Mouse (Mus musculus) R1 (cell line): ENCODE measurements around the gene Stim2.
A peak's percentile ranks its signal among the peaks of the same experiment; 100 is the strongest.

Experiments used
- DNase-seq: peaks from one replicate; pipeline ENCODE4 v3.0.0-alpha.2; 2018; ENCODE audit warnings: low read depth, low spot score

Stim2 gene

DNA sequence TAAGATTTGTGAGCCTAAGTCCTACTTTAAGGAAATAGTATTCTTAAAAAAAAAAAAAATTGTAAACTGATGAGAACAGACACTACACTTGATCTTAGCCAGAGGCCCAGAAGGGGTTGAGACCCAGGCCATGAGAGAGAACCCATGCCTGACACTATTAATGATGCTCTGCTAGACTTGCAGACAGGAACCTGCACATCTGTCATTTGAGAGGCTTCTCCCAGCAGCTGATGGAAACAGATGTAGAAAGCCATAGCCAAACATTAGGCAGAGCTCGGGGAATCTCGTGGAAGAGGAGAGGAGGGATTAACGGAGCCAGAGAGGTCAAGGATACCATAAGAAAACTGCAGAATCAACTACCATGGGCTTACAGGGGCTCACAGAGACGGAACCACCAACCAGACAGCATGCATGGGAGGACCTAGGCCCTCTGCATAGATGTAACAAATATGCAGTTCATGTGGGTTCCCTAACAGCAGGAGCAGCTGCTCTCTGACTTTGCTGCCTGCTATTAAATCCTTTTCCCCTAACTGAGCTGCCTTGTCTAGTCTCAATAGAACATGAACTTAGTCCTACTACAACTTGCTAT lies 50.9 kb downstream of the Stim2 start:
- no peak for DNase-seq

DNA sequence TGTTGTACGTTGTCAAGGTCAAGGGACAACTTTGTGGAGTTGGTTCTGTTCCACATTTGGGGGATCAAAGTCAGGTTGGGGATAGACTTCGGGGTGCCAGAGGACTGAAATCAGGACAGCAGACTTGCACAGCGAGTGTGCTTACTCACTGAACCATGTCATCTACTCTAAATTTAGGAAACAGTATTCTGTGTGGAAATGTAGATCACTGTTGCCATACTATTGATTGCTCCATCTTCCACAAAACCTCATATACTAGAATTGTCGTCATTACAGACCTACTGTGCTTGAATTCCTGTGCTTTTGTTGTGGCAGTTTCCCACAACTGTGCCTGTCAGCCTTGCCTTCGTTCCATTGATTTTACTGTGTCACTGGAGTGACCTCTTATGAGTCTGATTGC lies 51.6 kb downstream of the Stim2 start:
- DNase-seq, result no peak

DNA sequence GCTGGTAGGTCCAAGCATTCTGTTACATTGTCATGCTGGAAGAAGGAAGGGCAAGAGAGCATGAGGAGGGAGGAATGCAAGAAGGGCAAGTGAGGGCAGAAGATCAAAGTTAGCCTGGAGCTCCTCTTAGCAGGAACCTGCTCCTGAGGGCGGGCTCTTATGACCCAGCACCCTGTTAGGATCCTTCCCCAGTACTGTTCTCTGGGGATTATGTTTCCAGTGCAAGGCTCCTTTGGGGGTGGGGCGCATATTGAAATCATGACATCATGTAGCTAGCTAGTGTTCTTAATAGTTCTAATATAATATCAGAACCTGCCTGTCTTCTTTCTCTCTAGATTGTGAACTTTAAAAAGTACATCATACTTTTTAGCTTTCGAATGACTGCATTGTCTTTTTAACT lies 52.8 kb downstream of the Stim2 start:
- DNase-seq, result peak; percentile 21

DNA sequence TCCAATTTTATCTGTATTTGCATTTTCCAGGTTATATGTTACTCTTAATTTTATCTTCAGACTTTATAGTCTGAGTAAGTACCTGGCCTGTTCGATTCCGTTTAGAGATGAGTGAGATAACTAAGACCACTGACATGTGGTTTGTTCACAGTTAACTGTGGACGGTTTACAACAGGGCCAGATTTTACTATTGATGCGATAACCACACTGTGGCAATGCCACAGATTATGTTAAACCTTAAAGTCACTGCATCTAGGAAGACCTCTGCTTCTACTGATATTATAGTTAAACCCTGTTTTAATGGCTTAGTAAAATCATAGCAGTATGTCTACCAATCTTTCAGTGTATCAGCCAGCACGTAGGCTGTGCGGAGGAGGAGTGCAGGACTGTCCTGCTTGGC lies 53.9 kb downstream of the Stim2 start:
- DNase-seq, result no peak

DNA sequence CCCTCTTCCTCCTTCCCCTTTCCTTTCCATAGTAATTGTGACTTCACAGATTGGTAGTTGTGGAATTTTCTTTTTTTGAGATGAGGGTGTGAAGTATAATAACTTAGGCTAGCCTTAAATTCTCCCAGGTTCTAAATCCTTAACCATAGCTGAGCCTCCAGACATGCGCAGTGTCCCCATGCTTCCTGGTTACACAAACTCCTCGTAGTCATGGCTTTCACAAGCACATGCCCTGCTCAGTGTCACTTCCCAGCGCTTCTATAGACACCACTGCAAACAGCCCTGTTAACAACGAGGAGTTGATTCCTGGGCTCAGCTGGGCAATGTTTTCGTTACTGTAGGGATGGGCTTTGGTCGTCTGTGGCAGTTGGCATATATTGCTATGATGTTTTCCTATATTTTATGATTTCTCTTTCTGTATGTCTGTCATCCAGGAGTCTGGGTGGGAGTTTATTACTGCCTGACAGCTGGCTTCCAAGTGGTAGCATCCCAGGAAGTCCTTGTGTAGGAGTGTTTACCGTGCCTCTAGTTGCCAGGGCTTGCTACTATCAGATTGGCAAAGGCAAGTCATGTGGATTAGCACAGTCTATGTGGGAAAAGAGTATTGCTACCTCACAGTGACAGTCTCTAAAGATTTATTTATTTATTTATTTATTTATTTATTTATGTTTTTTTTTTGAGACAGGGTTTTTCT lies 55.5 kb downstream of the Stim2 start:
- no peak for DNase-seq

DNA sequence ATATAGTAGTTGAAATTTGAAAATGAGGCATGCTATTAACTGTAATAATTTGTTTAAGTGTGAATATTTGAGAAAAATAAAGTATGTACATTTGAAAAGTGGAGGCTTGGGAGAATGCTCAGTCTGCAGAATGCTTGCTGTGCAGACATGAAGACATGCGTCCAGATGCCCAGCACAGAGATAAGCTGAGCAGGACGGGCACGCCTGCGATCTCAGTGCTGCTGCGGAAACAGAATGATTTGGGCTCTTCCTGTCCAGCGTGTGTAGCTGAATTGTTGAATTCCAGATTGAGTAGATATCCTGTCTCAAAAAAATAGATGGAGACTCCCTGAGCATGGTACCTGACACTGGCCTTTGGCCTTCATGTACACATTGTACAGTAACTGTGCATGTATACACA lies 58.0 kb downstream of the Stim2 start:
- DNase-seq, result no peak

DNA sequence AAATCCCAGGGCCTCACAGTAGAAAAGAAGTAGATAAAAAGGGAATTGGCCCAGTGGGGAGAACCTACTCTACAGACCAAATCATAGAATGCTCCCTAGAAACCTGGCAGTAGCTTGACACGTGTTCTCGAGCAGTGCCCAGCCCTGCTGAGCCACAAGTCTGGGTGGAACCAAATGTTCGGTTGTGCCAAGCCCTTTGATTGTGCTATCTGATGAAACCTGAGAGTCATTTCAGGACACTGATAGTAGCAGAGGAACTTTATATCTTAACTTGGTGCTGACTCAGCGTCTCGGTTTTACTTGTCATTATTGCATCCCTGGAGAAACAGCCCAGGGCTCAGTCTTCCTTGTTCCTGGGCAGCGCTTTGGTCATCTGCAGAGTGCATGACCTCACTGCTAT lies 61.7 kb downstream of the Stim2 start:
- no peak for DNase-seq

DNA sequence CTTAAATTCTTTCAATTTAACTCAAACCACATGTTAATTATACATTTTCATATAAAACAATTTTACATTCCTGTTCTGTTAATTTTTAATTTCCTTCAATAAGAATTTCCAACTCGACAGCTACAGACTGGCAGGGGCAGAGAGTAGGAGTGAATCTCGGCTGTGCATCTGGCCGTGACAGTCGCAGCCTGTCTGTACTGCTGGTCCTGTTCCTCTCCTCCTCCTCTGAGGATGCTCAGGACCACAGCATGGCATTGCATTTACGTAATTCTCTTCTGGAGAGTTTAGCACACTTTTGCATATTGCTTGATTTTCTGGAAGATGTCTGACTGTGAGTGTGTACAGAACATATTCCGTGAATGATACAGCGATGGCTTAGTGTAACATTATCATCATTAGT lies 63.8 kb downstream of the Stim2 start:
- no peak for DNase-seq

DNA sequence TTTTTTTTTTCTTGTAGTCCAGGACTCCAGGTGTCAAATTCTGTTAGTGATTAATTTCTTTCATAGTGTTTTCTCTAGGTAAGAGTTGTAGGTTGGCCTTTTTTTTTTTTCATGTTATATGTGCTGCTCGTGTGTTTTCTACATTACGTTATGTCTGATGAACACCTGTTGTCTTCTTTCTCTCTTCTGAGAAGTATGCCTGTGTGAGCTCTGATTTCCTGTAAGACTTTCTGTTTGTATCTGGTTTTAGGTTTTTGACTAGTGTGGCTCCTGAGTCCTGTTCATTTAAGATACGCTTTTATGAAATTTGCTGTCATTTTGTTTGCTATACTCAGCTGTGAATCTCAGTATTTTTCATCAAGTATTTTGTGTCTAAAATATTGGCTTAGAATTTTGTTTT lies 69.3 kb downstream of the Stim2 start:
- no peak for DNase-seq

DNA sequence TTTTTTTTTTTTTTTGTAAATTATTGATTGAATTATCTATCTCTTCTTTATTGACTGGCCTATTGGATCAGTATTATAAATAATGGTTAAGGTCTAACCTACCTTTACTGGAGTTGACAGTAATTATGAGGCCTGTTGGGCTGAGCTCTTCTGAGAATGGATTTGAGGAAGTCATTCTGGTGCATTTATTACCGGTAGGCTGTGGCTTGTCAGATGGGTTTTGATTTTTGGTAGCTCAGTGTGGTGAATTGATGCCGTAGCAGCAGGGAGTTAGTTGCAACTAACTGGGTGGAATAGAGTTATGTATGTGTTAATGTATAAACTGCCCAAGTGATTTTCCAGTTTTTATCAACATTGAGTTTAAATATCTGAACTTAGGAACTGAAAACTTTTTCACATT lies 72.2 kb downstream of the Stim2 start:
- DNase-seq, result no peak

DNA sequence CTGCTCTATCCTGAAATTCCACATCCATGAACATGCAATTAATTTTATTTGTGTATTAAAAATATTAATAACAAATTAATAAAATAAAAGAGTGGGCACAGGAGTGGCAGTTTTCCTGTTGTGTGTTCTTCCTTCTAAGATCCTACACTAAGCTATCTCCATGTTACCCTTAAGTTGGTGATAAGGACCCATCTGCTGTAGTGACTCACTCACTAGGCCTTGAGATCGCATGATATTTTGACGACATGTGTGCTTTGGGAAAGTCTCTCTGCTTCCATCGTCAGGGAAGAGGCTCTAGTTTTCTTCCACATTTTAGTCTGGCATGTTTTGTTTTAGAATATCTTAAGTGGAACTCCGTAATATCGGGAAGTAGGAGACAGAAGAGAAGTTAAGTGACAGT lies 73.0 kb downstream of the Stim2 start:
- no peak for DNase-seq

DNA sequence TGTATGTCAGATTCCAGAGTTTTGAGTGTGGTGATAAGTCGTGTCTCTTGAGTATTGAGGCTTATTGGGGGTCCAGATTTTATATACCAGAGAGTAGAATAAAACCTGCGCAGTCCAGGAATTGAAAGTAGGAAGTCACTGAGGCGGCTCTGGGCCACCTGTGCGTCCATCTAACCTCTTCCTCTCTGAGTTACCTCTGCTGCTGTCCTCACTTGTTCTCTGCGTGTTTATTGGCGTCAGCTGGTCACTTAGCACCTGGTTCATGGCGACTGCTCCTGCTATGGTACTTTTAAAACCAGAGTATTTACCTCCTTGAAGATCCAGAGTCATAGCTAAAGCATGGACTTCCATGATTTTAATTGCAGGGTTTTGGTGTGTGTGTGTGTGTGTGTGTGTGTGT lies 73.4 kb downstream of the Stim2 start:
- DNase-seq, result no peak

DNA sequence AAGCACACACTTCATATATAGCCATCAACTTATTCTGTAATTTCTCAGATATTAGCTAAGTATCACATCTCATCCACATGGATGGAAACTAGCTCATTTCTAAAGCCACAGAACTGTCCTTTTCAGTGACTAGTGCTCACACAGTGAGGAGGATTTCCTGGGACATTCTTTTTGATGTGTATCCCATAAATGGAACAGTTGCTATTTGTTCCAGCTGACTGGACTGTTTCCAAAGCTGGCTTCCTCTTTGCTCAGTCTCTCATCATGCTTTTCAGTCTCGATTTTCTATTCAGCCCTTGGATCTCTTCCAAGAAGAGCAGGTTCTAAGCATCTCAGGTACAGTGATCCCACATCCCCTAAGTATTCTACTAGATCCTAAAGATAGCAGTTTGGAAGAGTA lies 75.0 kb downstream of the Stim2 start:
- no peak for DNase-seq

DNA sequence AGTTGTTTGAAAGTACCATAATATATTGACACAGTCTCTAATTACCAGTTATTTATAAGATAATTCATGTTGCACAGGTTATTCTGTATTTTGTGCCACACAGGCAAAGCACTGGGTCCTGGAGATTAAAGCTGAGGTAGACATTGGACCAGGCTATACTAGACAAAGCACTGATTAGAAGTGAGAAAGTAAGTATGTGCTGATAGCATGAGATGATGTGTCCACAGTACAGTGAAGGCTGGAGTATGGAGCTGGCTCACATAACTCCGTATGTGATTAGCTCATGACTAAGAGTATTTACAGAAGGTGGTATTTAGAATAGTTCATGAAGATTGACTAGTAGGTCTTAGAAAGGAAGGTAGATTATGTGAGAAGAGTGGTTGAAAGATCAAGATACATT lies 81.7 kb downstream of the Stim2 start:
- DNase-seq, result no peak

DNA sequence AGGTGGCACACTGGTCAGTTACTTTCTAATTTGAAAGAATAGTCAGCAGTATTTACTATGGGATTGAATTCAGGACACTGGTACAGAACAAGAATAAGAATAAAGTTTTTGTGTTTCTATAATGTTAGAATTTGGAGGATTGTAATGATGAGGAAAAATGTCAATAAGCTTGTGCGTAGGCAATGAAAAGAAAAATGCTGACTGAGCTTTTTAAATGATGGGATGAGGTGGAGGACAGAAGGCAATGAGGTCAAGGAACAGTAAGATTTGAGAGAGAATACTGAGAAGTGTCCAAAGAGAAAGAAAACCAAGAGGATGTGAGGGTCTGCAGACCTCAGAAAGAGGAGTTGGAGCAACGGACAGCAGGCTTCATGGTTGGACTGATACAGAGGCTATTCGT lies 89.6 kb downstream of the Stim2 start:
- DNase-seq, result no peak

DNA sequence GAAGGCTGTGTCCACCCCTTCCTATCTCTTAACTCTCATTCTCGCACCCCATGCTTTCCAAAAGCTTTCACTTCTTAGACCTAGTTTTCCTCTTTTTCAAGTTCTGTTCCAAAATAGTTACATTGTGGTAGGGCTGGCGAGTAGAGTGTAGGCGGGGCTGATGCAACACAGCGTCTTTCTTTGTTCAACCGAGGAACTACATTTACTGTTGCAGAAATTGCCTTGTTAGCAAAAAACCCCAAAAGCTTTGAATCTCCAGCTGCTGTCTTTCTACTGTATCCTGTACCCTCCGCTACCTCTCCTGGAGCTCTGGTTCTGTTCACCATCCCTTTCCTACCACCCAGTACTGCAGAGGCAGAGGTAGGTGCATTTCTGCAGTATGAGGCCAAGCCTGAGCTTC lies 99.9 kb downstream of the Stim2 start:
- DNase-seq, result no peak

DNA sequence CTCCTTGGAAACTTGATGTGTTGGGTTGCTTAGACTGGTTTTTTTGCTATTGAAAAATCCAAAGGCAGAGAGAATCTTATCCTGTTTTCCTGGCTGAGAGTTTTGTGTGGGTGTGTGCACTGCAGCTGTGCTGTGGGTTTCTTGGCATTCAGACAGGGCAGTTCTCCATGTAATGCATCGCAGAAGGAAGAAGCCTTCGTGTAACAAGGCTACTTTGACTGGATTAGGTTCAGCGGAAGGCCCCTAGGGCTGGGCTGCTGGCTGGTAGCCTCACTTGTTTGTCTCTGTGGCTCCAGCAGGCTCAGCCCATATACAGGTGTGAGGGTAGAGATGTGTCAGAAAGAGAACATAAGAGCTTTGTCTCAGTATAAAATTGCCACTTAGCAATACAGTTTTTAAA lies 102.6 kb downstream of the Stim2 start:
- no peak for DNase-seq

DNA sequence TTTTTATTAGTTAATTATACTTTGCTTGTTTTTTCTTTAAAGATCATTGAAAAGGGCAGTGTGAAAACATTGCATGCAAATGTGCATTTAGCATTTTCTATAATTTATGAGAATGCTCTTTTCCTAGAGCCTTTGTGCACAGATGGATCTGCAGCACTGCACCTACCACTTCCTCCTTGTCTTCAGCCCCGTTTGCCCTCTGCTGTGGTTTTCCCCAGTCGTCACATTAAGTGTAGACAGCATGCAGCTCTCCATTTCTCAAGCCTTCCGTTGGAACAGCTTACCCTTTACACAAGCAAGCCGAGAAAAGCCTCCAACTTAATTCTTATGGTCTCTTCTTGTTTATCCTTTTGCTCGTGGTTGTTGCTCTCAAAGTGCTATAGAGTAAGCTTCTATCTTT lies 103.0 kb downstream of the Stim2 start:
- DNase-seq, result no peak

DNA sequence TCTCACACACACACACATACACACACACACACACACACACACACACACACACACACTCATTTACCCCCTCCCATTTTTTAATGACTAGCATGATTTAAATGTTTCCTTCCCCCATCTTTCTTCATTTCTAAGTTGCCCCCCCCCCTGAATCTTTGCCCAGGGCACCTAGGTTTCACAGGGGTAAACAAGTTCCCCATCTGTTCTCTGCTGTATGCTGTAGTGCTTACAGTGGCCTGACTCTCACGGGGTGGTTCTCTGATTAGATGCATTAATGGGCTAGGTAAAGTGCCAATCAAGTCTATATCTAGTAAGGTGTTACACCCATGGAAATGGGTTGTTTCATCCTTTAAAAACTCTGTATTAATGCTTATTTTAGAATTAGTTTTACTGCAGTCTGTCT lies 103.7 kb downstream of the Stim2 start:
- no peak for DNase-seq

DNA sequence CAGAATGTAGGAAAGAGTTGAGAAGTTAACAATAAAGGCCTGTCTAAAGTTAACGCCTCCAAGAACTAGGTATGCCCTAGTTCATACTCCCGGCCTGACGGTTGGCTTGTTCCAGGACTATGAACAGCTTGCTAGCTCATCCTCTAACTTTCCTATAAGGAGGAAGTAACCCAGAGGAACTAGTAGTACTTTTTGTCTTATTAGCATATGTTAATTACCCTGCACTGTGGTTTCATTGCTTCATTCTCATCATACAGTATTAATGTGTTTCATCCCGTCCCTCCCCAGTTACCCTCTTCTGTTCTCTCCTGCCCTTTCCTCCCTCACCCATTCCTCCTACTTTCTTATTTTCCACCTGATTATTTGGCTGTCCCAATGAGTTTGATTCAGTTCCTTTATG lies 108.4 kb downstream of the Stim2 start:
- DNase-seq, result no peak

DNA sequence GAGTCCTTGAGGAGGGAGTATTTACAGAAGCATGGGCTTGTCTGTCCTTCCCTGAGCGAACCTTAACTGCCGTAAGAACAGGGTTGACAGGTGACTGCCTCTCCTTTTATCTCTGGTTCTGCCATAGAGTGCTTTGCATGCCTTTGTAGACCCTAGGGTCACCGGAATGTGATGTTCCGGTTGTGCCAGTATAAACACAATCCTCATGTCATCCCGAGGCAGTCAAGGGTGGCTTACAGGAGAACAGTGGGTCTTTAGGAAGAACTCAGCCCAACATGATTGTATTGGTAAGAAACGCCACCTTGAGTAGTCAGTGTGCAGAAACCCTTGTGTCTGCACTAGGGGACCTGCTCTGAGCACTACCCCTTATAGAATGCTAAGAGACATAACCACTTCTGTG lies 108.8 kb downstream of the Stim2 start:
- no peak for DNase-seq

DNA sequence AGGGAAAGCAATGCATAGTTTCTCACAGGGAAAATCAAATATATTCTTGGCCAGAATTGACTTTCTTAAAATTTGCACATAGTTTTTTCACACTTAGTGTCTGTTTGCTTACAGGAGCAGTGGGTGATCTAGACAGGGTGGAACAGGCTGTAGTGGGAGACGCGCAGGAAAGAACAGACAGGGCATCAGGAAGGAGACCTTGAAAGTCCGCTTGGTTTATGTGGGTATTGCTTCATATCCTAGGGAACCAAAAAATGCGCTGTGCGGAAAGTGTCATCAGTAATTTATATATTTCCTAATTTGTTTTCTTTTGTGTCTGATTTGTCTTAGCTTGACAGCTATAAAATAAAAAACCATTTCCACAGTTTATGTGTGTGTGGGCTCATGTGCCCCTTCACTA lies 110.8 kb downstream of the Stim2 start:
- DNase-seq, result no peak

DNA sequence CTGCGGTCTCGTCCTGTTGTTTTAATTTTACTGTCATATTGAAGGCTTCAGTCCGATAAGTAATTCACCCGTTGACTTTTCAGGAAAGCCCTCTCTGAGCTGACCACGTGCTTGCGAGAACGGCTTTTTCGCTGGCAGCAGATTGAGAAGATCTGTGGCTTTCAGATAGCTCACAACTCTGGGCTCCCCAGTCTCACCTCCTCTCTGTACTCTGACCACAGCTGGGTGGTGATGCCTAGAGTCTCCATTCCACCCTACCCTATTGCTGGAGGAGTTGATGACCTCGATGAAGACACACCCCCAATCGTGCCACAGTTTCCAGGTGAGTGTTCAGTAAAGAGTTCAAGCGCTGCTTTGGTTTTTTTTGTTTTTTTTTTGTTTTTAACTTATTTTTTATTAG lies 112.5 kb downstream of the Stim2 start:
- DNase-seq, result no peak

DNA sequence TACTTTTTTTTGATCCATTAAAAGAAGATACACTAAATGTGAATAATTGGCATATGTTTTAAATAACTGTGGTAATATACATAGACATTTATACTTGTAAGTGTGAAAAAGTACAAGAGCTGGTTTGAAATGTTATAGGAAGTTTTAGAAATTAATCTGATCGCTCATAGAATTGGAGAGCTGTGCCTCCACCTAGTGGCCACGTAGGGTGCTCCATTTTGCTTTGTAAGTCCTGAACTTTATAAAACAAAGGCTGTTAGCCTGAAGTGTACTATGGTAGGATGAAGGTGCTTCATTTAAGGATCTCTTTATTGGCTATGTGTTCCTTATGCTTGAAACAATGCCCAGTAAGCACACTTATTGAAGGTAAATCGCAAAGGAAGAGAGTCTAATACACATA lies 115.0 kb downstream of the Stim2 start:
- peak; percentile 49 for DNase-seq
